Mouse (Mus musculus) CH12.LX (cell line): Measurements from ENCODE around the gene Rrp12. TPM values are rescaled to one million over a fixed set of nuclear protein-coding genes. Genes with fewer than 3 reads are reported as not detected.
"Not testable (repeated sequence)": the region's sequence is repeated elsewhere in the genome, so short reads cannot be mapped to it uniquely, and the experiment has no call there.

Experiments
- DNase-seq: peaks from one replicate; pipeline ENCODE4 v3.0.0-alpha.2; 2013; ENCODE audit errors: extremely low read depth
- H3K27ac ChIP-seq: 2 replicates; pipeline ENCODE4 v1.5.1; 2012; ENCODE audit warnings: low read depth, mild to moderate bottlenecking, control low read depth, moderate library complexity; ENCODE audit not compliant: insufficient read depth
- H3K27me3 ChIP-seq: replicated peaks from 2 replicates; pipeline ENCODE3; 2012; ENCODE audit warnings: inconsistent platforms
- H3K36me3 ChIP-seq, 2 experiments: replicated peaks in 1 of 2; 2 replicates each; pipeline versions ENCODE3 to v1.6.1; 2012; ENCODE audit warnings: inconsistent platforms in 1 of 2, low read length in 1 of 2, mild to moderate bottlenecking in 1 of 2, mixed read lengths in 1 of 2, moderate library complexity in 1 of 2; ENCODE audit not compliant: control insufficient read depth in 1 of 2, insufficient read depth in 1 of 2
- H3K4me1 ChIP-seq, 2 experiments: 2 replicates each; pipeline ENCODE4 v1.6.1; 2012; ENCODE audit warnings: inconsistent platforms in 1 of 2, moderate library complexity in 1 of 2; ENCODE audit not compliant: insufficient read depth in 2 of 2, control insufficient read depth in 1 of 2
- H3K4me2 ChIP-seq: 2 replicates; pipeline ENCODE4 v1.6.1; 2012; ENCODE audit warnings: low read depth, mild to moderate bottlenecking, control low read depth; ENCODE audit not compliant: poor library complexity, insufficient read depth, severe bottlenecking
- H3K4me3 ChIP-seq, 3 experiments: fragments of 150-350 bp in 1 of 3; sonication (generic) in 1 of 3; replicated peaks in 1 of 3; 2 replicates each; pipeline versions ENCODE3 to v1.5.1; 2011 to 2012; ENCODE audit warnings: low read depth in 2 of 3, low read length in 2 of 3, mild to moderate bottlenecking in 2 of 3, moderate library complexity in 2 of 3, control low read depth in 1 of 3, improper control_type of control experiment in 1 of 3, inconsistent platforms in 1 of 3, mixed read lengths in 1 of 3; ENCODE audit not compliant: poor library complexity in 1 of 3
- H3K79me2 ChIP-seq: replicated peaks from 2 replicates; pipeline ENCODE4 v1.6.1; 2012; ENCODE audit warnings: mild to moderate bottlenecking, moderate library complexity; ENCODE audit not compliant: control insufficient read depth, poor library complexity, insufficient read depth, severe bottlenecking; ENCODE audit errors: extremely low read depth
- H3K9ac ChIP-seq: 2 replicates; pipeline ENCODE4 v1.6.1; 2012; ENCODE audit warnings: low read depth, mild to moderate bottlenecking, control low read depth, moderate library complexity; ENCODE audit not compliant: insufficient read depth
- H3K9me3 ChIP-seq: replicated peaks from 2 replicates; pipeline ENCODE3; 2012; ENCODE audit warnings: low read length, inconsistent platforms, mixed read lengths
- CHD2 ChIP-seq: IDR thresholded peaks from 2 replicates; pipeline ENCODE4 v1.6.1; 2011; ENCODE audit warnings: low read length, improper control_type of control experiment
- E2F4 ChIP-seq: IDR thresholded peaks from 2 replicates; pipeline ENCODE4 v1.6.1; 2011; ENCODE audit warnings: low read depth, low read length, improper control_type of control experiment; ENCODE audit not compliant: insufficient replicate concordance
- EP300 ChIP-seq: IDR thresholded peaks from 2 replicates; pipeline ENCODE4 v1.6.1; 2011; ENCODE audit warnings: low read length, improper control_type of control experiment
- GABPA ChIP-seq: IDR thresholded peaks from 2 replicates; pipeline ENCODE4 v1.6.1; 2012; ENCODE audit warnings: low read depth, low read length, improper control_type of control experiment, inconsistent platforms; ENCODE audit not compliant: insufficient replicate concordance
- KAT2A ChIP-seq: IDR thresholded peaks from 2 replicates; pipeline ENCODE4 v1.6.1; 2012; ENCODE audit warnings: low read length, improper control_type of control experiment, inconsistent platforms; ENCODE audit not compliant: insufficient replicate concordance
- MAFK ChIP-seq: IDR thresholded peaks from 2 replicates; pipeline ENCODE4 v1.6.1; 2011; ENCODE audit warnings: low read length, improper control_type of control experiment; ENCODE audit not compliant: insufficient replicate concordance
- MAX ChIP-seq: IDR thresholded peaks from 2 replicates; pipeline ENCODE4 v1.6.1; 2011; ENCODE audit warnings: low read length, improper control_type of control experiment
- MAZ ChIP-seq: IDR thresholded peaks from 2 replicates; pipeline ENCODE4 v1.6.1; 2012; ENCODE audit warnings: low read depth, mild to moderate bottlenecking, inconsistent platforms, low read length, improper control_type of control experiment, moderate library complexity
- MEF2A ChIP-seq: IDR thresholded peaks from 2 replicates; pipeline ENCODE4 v1.6.1; 2014; ENCODE audit warnings: low read depth, mild to moderate bottlenecking, inconsistent platforms, low read length, improper control_type of control experiment, borderline replicate concordance
- NELFE ChIP-seq: IDR thresholded peaks from 2 replicates; pipeline ENCODE4 v1.6.1; 2011; ENCODE audit warnings: low read depth, low read length, improper control_type of control experiment
- NRF1 ChIP-seq: IDR thresholded peaks from 2 replicates; pipeline ENCODE4 v1.6.1; 2014; ENCODE audit warnings: low read depth, mild to moderate bottlenecking, inconsistent platforms, low read length, improper control_type of control experiment, moderate library complexity
- PAX5 ChIP-seq: IDR thresholded peaks from 2 replicates; pipeline ENCODE4 v1.6.1; 2012; ENCODE audit warnings: low read length, inconsistent platforms, mixed read lengths
- POLR2A ChIP-seq: IDR thresholded peaks from 2 replicates; pipeline ENCODE4 v1.6.1; 2011; ENCODE audit warnings: low read depth, mild to moderate bottlenecking, improper control_type of control experiment, low read length
- RAD21 ChIP-seq: IDR thresholded peaks from 2 replicates; pipeline ENCODE4 v1.6.1; 2011; ENCODE audit warnings: low read depth, mild to moderate bottlenecking, low read length, improper control_type of control experiment, moderate library complexity
- ZC3H11A ChIP-seq: IDR thresholded peaks from 2 replicates; pipeline ENCODE4 v1.6.1; 2012; ENCODE audit warnings: low read depth, mild to moderate bottlenecking, inconsistent platforms, low read length, improper control_type of control experiment
- ZKSCAN1 ChIP-seq: IDR thresholded peaks from 2 replicates; pipeline ENCODE4 v1.6.1; 2012; ENCODE audit warnings: low read depth, inconsistent platforms, low read length, improper control_type of control experiment, borderline replicate concordance
- ZNF384 ChIP-seq: IDR thresholded peaks from 2 replicates; pipeline ENCODE4 v1.6.1; 2012; ENCODE audit warnings: low read depth, low read length, improper control_type of control experiment, inconsistent platforms
- dilution Hi-C: fragments of 300-500 bp; cut with MboI; formaldehyde crosslinking; loops from 2 replicates; pipeline ENCODE4 v1.14.3; 2020; ENCODE audit warnings: low sequenced_read_pairs; ENCODE audit not compliant: extremely low pct_unique_long_range_greater_than_20kb, extremely low pct_ligation_motif_present
- in situ Hi-C: fragments of 300-500 bp; cut with MboI; formaldehyde crosslinking; loops from 3 replicates; pipeline ENCODE4 v1.14.3; 2019; ENCODE audit warnings: low sequenced_read_pairs, low pct_ligation_motif_present, low pct_unique_long_range_greater_than_20kb, mixed read lengths
- polyA plus RNA-seq: library from polyadenylated mRNA; unstranded; fragments of >175 nt; gene quantifications from 2 replicates; pipeline ENCODE4 v1.2.1, GENCODE M21; 2012; ENCODE audit warnings: low read depth; ENCODE audit not compliant: insufficient read length
- total RNA-seq, 2 experiments: library from RNA; depleted of rRNA; stranded (reverse); fragments of 300-350 nt in 1 of 2; fragments of >200 nt in 1 of 2; gene quantifications; 2 replicates each; pipeline ENCODE4 v1.2.3; 2012 to 2014

Rrp12 gene
- total and polyA plus RNA-seq, 3 experiments: 20.1 to 64.3 (median 42.5) TPM

- DNase-seq, H3K27ac ChIP-seq, H3K9me3 ChIP-seq, H3K36me3 ChIP-seq, H3K79me2 ChIP-seq, dilution Hi-C loops: not testable (repeated sequence)
- Histone ChIP-seq H3K4me2 (peak overlapping the region; percentile 89), H3K27me3 (peaks cover 20% of the 10 kb centered on the region), H3K4me1 (peaks cover 0 to 16% of the 10 kb centered on the region in 2 experiments; a peak in 2 of 4 replicates), H3K9ac (peak overlapping the region; percentile 49), H3K4me3 (peak overlapping the region; percentile 25 to 84 (median 56))
- in situ Hi-C loops: loop anchor here (10.0 kb wide), 1 partner anchor 47 kb away; the partner anchor contains the start of gene Rrp12
Observed at GRCm38 (mm10) chr19:41847614-41847991, 48.4 kb downstream of the Rrp12 start.

GRCm38 (mm10) chr19:41847091-41847581 lies 48.8 kb downstream of the Rrp12 start:
- DNase-seq: no peak
- Histone ChIP-seq H3K4me1 (peaks cover 0 to 16% of the 10 kb centered on the region in 2 experiments; a peak in 2 of 4 replicates), H3K27me3 (peaks cover 20% of the 10 kb centered on the region), H3K9me3 (peaks cover 6% of the 10 kb centered on the region), H3K4me3 (peak overlapping the region in 2 of 3 experiments; percentile 56 to 84), H3K4me2 (peak overlapping the region; percentile 89), H3K9ac (peak overlapping the region; percentile 49), H3K27ac (no peak overlapping the region), H3K79me2 (no peaks in the 10 kb centered on the region), H3K36me3 (no peaks in the 10 kb centered on the region)
- dilution Hi-C loops (no loop called here), in situ Hi-C loops (loop anchor here (10.0 kb wide), 1 partner anchor 48 kb away; the partner anchor contains the start of gene Rrp12)
- TF ChIP-seq POLR2A (no peak), NRF1 (peak; percentile 48)

- no peaks in the 10 kb centered on the region for H3K79me2 ChIP-seq
- TF ChIP-seq E2F4: no peak
- TF ChIP-seq NELFE: no peak
- no peak for TF ChIP-seq RAD21
- no peak for TF ChIP-seq MEF2A
- no peak for TF ChIP-seq NRF1
- no peak for TF ChIP-seq MAX
- no peak for TF ChIP-seq ZKSCAN1
- no peak for TF ChIP-seq MAZ
- no peak for TF ChIP-seq GABPA
- no peak for TF ChIP-seq MAFK
- TF ChIP-seq EP300: no peak
- no peak for TF ChIP-seq ZC3H11A
- no peak for TF ChIP-seq PAX5
- TF ChIP-seq CHD2: no peak
- TF ChIP-seq ZNF384: no peak
- no peak for TF ChIP-seq KAT2A
- TF ChIP-seq, all 38 proteins: peak for 0
- no peak overlapping the region for H3K9ac ChIP-seq
- dilution Hi-C loops: no loop called here
- peaks cover 20% of the 10 kb centered on the region for H3K27me3 ChIP-seq
- no peak overlapping the region for H3K27ac ChIP-seq
- H3K36me3 ChIP-seq: no peaks in the 10 kb centered on the region
- in situ Hi-C loops: loop anchor here (10.0 kb wide), 1 partner anchor 48 kb away; the partner anchor contains the start of gene Rrp12
- peak overlapping the region in 1 of 3 experiments; percentile 84 for H3K4me3 ChIP-seq
- H3K4me1 ChIP-seq: peaks cover 0 to 16% of the 10 kb centered on the region in 2 experiments; a peak in 2 of 4 replicates
- no peak for DNase-seq
- peaks cover 6% of the 10 kb centered on the region for H3K9me3 ChIP-seq
- H3K4me2 ChIP-seq: peak overlapping the region; percentile 89
Observed at GRCm38 (mm10) chr19:41846366-41847090, 49.4 kb downstream of the Rrp12 start.
